Mouse (Mus musculus): ENCODE data around the gene Mrtfa. TPM values are rescaled to one million over a fixed set of nuclear protein-coding genes. Genes with fewer than 3 reads are reported as not detected.
A peak's percentile ranks its signal among the peaks of the same experiment; 100 is the strongest.

The Mrtfa gene
- polyA plus RNA-seq, 1 experiment from 2014 or later: 13.5 TPM

DNA sequence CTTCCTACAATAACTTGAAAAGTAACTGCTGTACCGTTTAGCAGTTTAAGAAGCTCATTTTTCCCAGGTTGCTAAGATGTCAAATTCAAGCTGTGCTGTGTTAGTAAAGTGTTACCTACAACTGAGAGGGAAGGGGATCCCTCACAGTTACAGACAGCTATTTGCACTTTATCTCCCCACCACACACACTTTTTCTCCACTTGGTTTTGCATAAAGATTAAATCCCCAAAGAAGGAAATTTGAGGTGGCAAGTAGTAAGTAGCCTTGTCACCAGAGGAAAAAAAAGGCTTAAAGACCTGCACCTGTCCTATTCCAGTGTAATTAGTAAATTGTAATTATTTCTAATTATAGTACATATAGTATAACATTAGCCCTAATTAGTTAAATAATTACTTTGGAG is 193.5 kb downstream of the Mrtfa start:
- Histone ChIP-seq H3K27me3 (replicated peaks; ENCODE audit: insufficient read depth, low read length) (no peaks in the 10 kb centered on the region), H3K4me2 (replicated peaks; ENCODE audit: low read depth, low read length) (no peak overlapping the region), H3K4me3 (ENCODE audit: low read depth, low read length) (no peak overlapping the region), H3K36me3 (ENCODE audit: insufficient read depth, low read length) (no peaks in the 10 kb centered on the region), H3K9ac (replicated peaks; ENCODE audit: low read depth) (no peak overlapping the region), H3K4me1 (ENCODE audit: insufficient read depth, low read depth, low read length) (0 out of 2 replicates have a peak, but pooled peaks cover 5% of the 10 kb centered on the region), H3K9me3 (ENCODE audit: low read length) (no peaks in the 10 kb centered on the region), H3K27ac (ENCODE audit: low read length) (peak overlapping the region; percentile 54; the same call in 1 of the 2 replicates)
- DNase-seq (ENCODE audit: low spot score) (no peak), ATAC-seq (no peak)
- TF ChIP-seq EP300 (IDR thresholded peaks at IDR 0.05): no peak
- no peak for TF ChIP-seq CTCF (IDR thresholded peaks at IDR 0.05)
- WGBS: 23% methylated on average over 1 of the region's 1 CpGs

DNA sequence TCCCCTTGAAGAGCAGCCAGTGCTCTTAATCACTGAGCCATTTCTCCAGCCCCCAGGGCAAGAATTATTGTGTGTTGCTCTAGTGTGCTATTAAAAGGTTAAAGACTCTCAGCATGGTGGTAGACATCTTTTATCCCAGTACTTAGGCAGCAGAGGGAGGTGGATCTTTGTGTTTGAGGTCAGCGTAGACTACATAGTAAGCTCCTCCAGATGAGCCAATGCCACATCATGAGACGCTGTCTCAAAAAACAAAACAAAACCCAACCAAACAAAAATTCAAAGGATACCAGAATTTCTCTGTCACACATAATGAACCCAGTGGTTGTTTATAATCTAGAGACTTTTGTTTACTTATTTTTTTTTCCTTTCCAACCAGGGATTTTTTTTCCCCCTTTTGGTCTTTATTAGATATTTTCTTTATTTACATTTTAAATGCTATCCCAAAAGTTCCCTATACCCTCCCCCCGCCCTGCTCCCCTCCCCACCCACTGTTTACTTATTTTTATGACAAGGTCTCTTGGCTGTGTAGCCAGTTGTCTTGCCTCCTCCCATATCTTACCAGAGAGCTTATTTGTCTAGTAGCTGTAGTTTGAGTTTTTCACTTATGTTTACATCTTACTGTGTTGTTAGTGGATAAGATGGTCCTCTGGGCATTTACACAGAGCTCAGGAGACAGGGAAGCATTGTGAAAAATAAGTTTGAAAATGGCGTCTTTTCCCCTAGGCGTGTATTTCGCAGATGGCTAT is 194.3 kb downstream of the Mrtfa start:
- Histone ChIP-seq H3K4me2 (replicated peaks; ENCODE audit: low read depth, low read length) (no peak overlapping the region), H3K4me1 (ENCODE audit: insufficient read depth, low read depth, low read length) (0 out of 2 replicates have a peak, but pooled peaks cover 5% of the 10 kb centered on the region), H3K9me3 (ENCODE audit: low read length) (no peaks in the 10 kb centered on the region), H3K4me3 (ENCODE audit: low read depth, low read length) (no peak overlapping the region), H3K9ac (replicated peaks; ENCODE audit: low read depth) (no peak overlapping the region), H3K27ac (ENCODE audit: low read length) (peak overlapping the region; percentile 54; the same call in 1 of the 2 replicates), H3K36me3 (ENCODE audit: insufficient read depth, low read length) (no peaks in the 10 kb centered on the region), H3K27me3 (replicated peaks; ENCODE audit: insufficient read depth, low read length) (no peaks in the 10 kb centered on the region)
- TF ChIP-seq EP300 (IDR thresholded peaks at IDR 0.05) (no peak), CTCF (IDR thresholded peaks at IDR 0.05) (no peak)
- DNase-seq (ENCODE audit: low spot score) (peak; percentile 51), ATAC-seq (peak; percentile 60)
- 59% methylated on average over 6 of the region's 6 CpGs for WGBS

DNA sequence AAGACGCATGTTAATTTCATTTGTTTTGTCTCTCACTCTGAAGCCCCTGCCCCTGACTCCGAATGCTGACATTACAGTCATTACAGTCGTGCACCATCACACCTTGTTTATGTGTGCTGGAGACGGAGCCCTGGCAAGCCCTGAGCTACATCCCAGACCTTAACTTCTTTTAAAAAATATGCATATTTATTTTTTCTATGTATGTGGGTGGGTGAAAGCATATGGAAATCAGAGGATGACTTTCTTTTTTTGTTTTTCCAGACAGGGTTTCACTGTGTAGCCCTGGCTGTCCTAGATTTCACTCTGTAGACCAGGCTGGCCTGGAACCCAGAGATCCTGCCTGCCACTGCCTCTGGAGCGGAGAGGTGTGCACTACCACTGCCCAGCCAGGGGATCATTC is 195.6 kb downstream of the Mrtfa start:
- no peak for ATAC-seq

DNA sequence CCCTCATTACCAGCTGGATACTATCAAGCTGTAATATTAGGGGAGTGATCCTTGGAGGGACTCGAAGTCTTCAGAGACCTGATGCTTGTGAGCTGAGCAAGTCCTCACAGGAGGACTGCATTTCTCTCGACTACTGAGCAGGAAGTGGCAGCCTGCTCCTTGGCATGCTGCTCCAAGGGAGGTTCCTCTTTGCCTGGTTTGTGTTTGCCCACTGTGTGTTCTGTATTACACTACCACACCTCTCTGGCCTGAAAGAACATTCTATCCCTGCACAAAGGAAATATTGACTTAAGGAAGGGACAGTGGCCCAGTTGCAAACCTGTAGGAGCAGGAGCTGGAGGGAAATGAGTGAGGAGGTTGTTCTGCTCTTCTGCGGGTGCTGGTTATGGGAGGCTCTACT is 200.8 kb downstream of the Mrtfa start:
- ATAC-seq: peak; percentile 97
- WGBS: 28% methylated on average over 3 of the region's 3 CpGs
- no peaks in the 10 kb centered on the region for H3K36me3 ChIP-seq (ENCODE audit: insufficient read depth, low read length)
- no peak overlapping the region for H3K9ac ChIP-seq (replicated peaks; ENCODE audit: low read depth)
- H3K4me1 ChIP-seq (ENCODE audit: insufficient read depth, low read depth, low read length): no peaks in the 10 kb centered on the region
- H3K27ac ChIP-seq (ENCODE audit: low read length): peak overlapping the region; percentile 78
- TF ChIP-seq EP300 (IDR thresholded peaks at IDR 0.05) (peak; percentile 97), CTCF (IDR thresholded peaks at IDR 0.05) (no peak)
- H3K4me2 ChIP-seq (replicated peaks; ENCODE audit: low read depth, low read length): no peak overlapping the region
- no peaks in the 10 kb centered on the region for H3K9me3 ChIP-seq (ENCODE audit: low read length)
- no peaks in the 10 kb centered on the region for H3K27me3 ChIP-seq (replicated peaks; ENCODE audit: insufficient read depth, low read length)
- DNase-seq (ENCODE audit: low spot score): peak; percentile 90
- H3K4me3 ChIP-seq (ENCODE audit: low read depth, low read length): no peak overlapping the region

More for the DNA sequence above, 195.6 kb downstream of the Mrtfa start:
- no peak overlapping the region for H3K9ac ChIP-seq (replicated peaks; ENCODE audit: low read depth)
- TF ChIP-seq CTCF (IDR thresholded peaks at IDR 0.05) (no peak), EP300 (IDR thresholded peaks at IDR 0.05) (no peak)
- H3K27ac ChIP-seq (ENCODE audit: low read length): no peak overlapping the region
- H3K36me3 ChIP-seq (ENCODE audit: insufficient read depth, low read length): no peaks in the 10 kb centered on the region
- 84% methylated on average over 5 of the region's 5 CpGs for WGBS
- no peak overlapping the region for H3K4me3 ChIP-seq (ENCODE audit: low read depth, low read length)
- no peak overlapping the region for H3K4me2 ChIP-seq (replicated peaks; ENCODE audit: low read depth, low read length)
- H3K9me3 ChIP-seq (ENCODE audit: low read length): no peaks in the 10 kb centered on the region
- H3K27me3 ChIP-seq (replicated peaks; ENCODE audit: insufficient read depth, low read length): no peaks in the 10 kb centered on the region
- DNase-seq (ENCODE audit: low spot score): no peak
- no peaks in the 10 kb centered on the region for H3K4me1 ChIP-seq (ENCODE audit: insufficient read depth, low read depth, low read length)

DNA sequence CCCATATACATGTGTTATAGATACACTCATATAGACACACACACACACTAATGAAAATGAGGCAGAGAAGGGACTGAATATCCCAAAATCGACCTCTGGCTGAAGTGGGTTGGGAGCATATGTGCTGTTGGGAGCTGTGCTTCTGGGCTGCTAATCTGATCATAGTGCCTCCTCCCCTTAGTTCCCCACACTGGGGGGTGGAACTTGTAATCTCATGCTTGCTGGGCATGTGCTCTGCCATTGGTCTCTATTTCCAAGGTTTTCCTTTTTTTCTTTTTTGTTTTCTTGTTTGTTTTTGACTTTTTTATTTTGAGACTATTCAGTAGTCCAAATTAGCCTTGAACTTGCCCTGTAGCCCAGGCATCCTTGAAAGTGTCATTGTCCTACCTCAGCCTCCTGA is 202.2 kb downstream of the Mrtfa start:
- Histone ChIP-seq H3K9ac (replicated peaks; ENCODE audit: low read depth) (no peak overlapping the region), H3K36me3 (ENCODE audit: insufficient read depth, low read length) (no peaks in the 10 kb centered on the region), H3K27ac (ENCODE audit: low read length) (0 out of 2 replicates have a peak overlapping the region, but pooled peaks have one; percentile 1), H3K9me3 (ENCODE audit: low read length) (no peaks in the 10 kb centered on the region), H3K4me1 (ENCODE audit: insufficient read depth, low read depth, low read length) (no peaks in the 10 kb centered on the region), H3K4me2 (replicated peaks; ENCODE audit: low read depth, low read length) (no peak overlapping the region), H3K4me3 (ENCODE audit: low read depth, low read length) (no peak overlapping the region), H3K27me3 (replicated peaks; ENCODE audit: insufficient read depth, low read length) (no peaks in the 10 kb centered on the region)
- TF ChIP-seq EP300 (IDR thresholded peaks at IDR 0.05): no peak
- TF ChIP-seq CTCF (IDR thresholded peaks at IDR 0.05): no peak
- DNase-seq (ENCODE audit: low spot score) (no peak), ATAC-seq (no peak)
- WGBS: 33% methylated on average over 1 of the region's 1 CpGs

DNA sequence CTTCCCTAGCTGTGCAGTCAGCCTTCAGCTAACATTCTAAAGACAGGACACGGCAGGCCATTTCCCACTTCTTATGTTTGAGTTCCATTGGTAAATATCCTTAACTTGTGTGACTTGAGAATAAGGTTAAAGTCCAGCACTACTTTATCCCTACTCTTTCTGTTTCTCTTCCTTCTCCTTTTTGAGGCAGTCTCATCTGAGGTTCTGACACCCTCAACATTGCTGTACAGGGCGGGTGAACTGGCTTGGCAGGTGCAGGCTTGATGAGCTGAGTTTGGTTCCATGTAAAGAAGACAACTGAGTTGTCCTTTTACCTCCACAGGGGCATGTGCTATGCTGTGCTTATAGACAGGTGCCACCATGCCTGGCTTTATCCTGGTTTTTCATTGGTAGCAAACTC is 207.3 kb downstream of the Mrtfa start:
- peaks cover 5% of the 10 kb centered on the region; the same call in 1 of the 2 replicates for H3K4me1 ChIP-seq (ENCODE audit: insufficient read depth, low read depth, low read length)
- H3K27ac ChIP-seq (ENCODE audit: low read length): no peak overlapping the region

More for the DNA sequence above, 207.3 kb downstream of the Mrtfa start:
- Histone ChIP-seq H3K9me3 (ENCODE audit: low read length) (no peaks in the 10 kb centered on the region), H3K4me3 (ENCODE audit: low read depth, low read length) (no peak overlapping the region), H3K27me3 (replicated peaks; ENCODE audit: insufficient read depth, low read length) (no peaks in the 10 kb centered on the region), H3K4me2 (replicated peaks; ENCODE audit: low read depth, low read length) (no peak overlapping the region), H3K9ac (replicated peaks; ENCODE audit: low read depth) (no peak overlapping the region), H3K36me3 (ENCODE audit: insufficient read depth, low read length) (no peaks in the 10 kb centered on the region)
- no peak for ATAC-seq
- WGBS: 68% methylated on average over 2 of the region's 2 CpGs
- DNase-seq (ENCODE audit: low spot score): no peak
- TF ChIP-seq CTCF (IDR thresholded peaks at IDR 0.05) (no peak), EP300 (IDR thresholded peaks at IDR 0.05) (no peak)

All from lung, postnatal 0 days (tissue).